Mouse (Mus musculus) CH12.LX (cell line): Measurements from ENCODE around the gene Specc1l. TPM values are rescaled to one million over a fixed set of nuclear protein-coding genes. Genes with fewer than 3 reads are reported as not detected.

ENCODE experiments used
- DNase-seq: peaks from one replicate; pipeline ENCODE4 v3.0.0-alpha.2; 2013; ENCODE audit errors: extremely low read depth
- H3K27ac ChIP-seq: 2 replicates; pipeline ENCODE4 v1.5.1; 2012; ENCODE audit warnings: low read depth, mild to moderate bottlenecking, control low read depth, moderate library complexity; ENCODE audit not compliant: insufficient read depth
- H3K27me3 ChIP-seq: replicated peaks from 2 replicates; pipeline ENCODE3; 2012; ENCODE audit warnings: inconsistent platforms
- H3K36me3 ChIP-seq, 2 experiments: replicated peaks in 1 of 2; 2 replicates each; pipeline versions ENCODE3 to v1.6.1; 2012; ENCODE audit warnings: inconsistent platforms in 1 of 2, low read length in 1 of 2, mild to moderate bottlenecking in 1 of 2, mixed read lengths in 1 of 2, moderate library complexity in 1 of 2; ENCODE audit not compliant: control insufficient read depth in 1 of 2, insufficient read depth in 1 of 2
- H3K4me1 ChIP-seq, 2 experiments: 2 replicates each; pipeline ENCODE4 v1.6.1; 2012; ENCODE audit warnings: inconsistent platforms in 1 of 2, moderate library complexity in 1 of 2; ENCODE audit not compliant: insufficient read depth in 2 of 2, control insufficient read depth in 1 of 2
- H3K4me2 ChIP-seq: 2 replicates; pipeline ENCODE4 v1.6.1; 2012; ENCODE audit warnings: low read depth, mild to moderate bottlenecking, control low read depth; ENCODE audit not compliant: poor library complexity, insufficient read depth, severe bottlenecking
- H3K4me3 ChIP-seq, 3 experiments: fragments of 150-350 bp in 1 of 3; sonication (generic) in 1 of 3; replicated peaks in 1 of 3; 2 replicates each; pipeline versions ENCODE3 to v1.5.1; 2011 to 2012; ENCODE audit warnings: low read depth in 2 of 3, low read length in 2 of 3, mild to moderate bottlenecking in 2 of 3, moderate library complexity in 2 of 3, control low read depth in 1 of 3, improper control_type of control experiment in 1 of 3, inconsistent platforms in 1 of 3, mixed read lengths in 1 of 3; ENCODE audit not compliant: poor library complexity in 1 of 3
- H3K79me2 ChIP-seq: replicated peaks from 2 replicates; pipeline ENCODE4 v1.6.1; 2012; ENCODE audit warnings: mild to moderate bottlenecking, moderate library complexity; ENCODE audit not compliant: control insufficient read depth, poor library complexity, insufficient read depth, severe bottlenecking; ENCODE audit errors: extremely low read depth
- H3K9ac ChIP-seq: 2 replicates; pipeline ENCODE4 v1.6.1; 2012; ENCODE audit warnings: low read depth, mild to moderate bottlenecking, control low read depth, moderate library complexity; ENCODE audit not compliant: insufficient read depth
- H3K9me3 ChIP-seq: replicated peaks from 2 replicates; pipeline ENCODE3; 2012; ENCODE audit warnings: low read length, inconsistent platforms, mixed read lengths
- BHLHE40 ChIP-seq: IDR thresholded peaks from 2 replicates; pipeline ENCODE4 v1.6.1; 2011; ENCODE audit warnings: mild to moderate bottlenecking, low read depth, low read length, improper control_type of control experiment
- CHD1 ChIP-seq: IDR thresholded peaks from 2 replicates; pipeline ENCODE4 v1.6.1; 2012; ENCODE audit warnings: low read depth, low read length, improper control_type of control experiment, inconsistent platforms
- CHD2 ChIP-seq: IDR thresholded peaks from 2 replicates; pipeline ENCODE4 v1.6.1; 2011; ENCODE audit warnings: low read length, improper control_type of control experiment
- CTCF ChIP-seq, 2 experiments: IDR thresholded peaks in 1 of 2; conservative IDR thresholded peaks in 1 of 2; 2 replicates each; pipeline ENCODE4 v1.5.1; 2011 to 2012; ENCODE audit warnings: low read depth in 2 of 2, low read length in 2 of 2, improper control_type of control experiment in 1 of 2, inconsistent platforms in 1 of 2, mild to moderate bottlenecking in 1 of 2, moderate library complexity in 1 of 2
- E2F4 ChIP-seq: IDR thresholded peaks from 2 replicates; pipeline ENCODE4 v1.6.1; 2011; ENCODE audit warnings: low read depth, low read length, improper control_type of control experiment; ENCODE audit not compliant: insufficient replicate concordance
- ELF1 ChIP-seq: IDR thresholded peaks from 2 replicates; pipeline ENCODE4 v1.6.1; 2014; ENCODE audit warnings: low read depth, mild to moderate bottlenecking, inconsistent platforms, low read length, improper control_type of control experiment
- EP300 ChIP-seq: IDR thresholded peaks from 2 replicates; pipeline ENCODE4 v1.6.1; 2011; ENCODE audit warnings: low read length, improper control_type of control experiment
- ETS1 ChIP-seq: conservative IDR thresholded peaks from 2 replicates; pipeline ENCODE4 v1.6.1; 2012; ENCODE audit warnings: low read depth, mild to moderate bottlenecking, inconsistent platforms, low read length, improper control_type of control experiment, moderate library complexity
- IRF4 ChIP-seq: IDR thresholded peaks from 2 replicates; pipeline ENCODE4 v1.6.1; 2014; ENCODE audit warnings: low read depth, mild to moderate bottlenecking, inconsistent platforms, low read length, improper control_type of control experiment
- JUN ChIP-seq: IDR thresholded peaks from 2 replicates; pipeline ENCODE4 v1.6.1; 2011; ENCODE audit warnings: low read depth, mild to moderate bottlenecking, low read length, improper control_type of control experiment, moderate library complexity; ENCODE audit not compliant: insufficient read depth
- JUND ChIP-seq: conservative IDR thresholded peaks from 2 replicates; pipeline ENCODE4 v1.6.1; 2011; ENCODE audit warnings: low read depth, low read length, improper control_type of control experiment
- KAT2A ChIP-seq: IDR thresholded peaks from 2 replicates; pipeline ENCODE4 v1.6.1; 2012; ENCODE audit warnings: low read length, improper control_type of control experiment, inconsistent platforms; ENCODE audit not compliant: insufficient replicate concordance
- MAFK ChIP-seq: IDR thresholded peaks from 2 replicates; pipeline ENCODE4 v1.6.1; 2011; ENCODE audit warnings: low read length, improper control_type of control experiment; ENCODE audit not compliant: insufficient replicate concordance
- MAX ChIP-seq: IDR thresholded peaks from 2 replicates; pipeline ENCODE4 v1.6.1; 2011; ENCODE audit warnings: low read length, improper control_type of control experiment
- MEF2A ChIP-seq: IDR thresholded peaks from 2 replicates; pipeline ENCODE4 v1.6.1; 2014; ENCODE audit warnings: low read depth, mild to moderate bottlenecking, inconsistent platforms, low read length, improper control_type of control experiment, borderline replicate concordance
- MXI1 ChIP-seq: IDR thresholded peaks from 2 replicates; pipeline ENCODE4 v1.6.1; 2011; ENCODE audit warnings: mild to moderate bottlenecking, low read depth, low read length, improper control_type of control experiment
- MYC ChIP-seq: IDR thresholded peaks from 2 replicates; pipeline ENCODE4 v1.6.1; 2011; ENCODE audit warnings: low read depth, mild to moderate bottlenecking, improper control_type of control experiment, low read length
- NELFE ChIP-seq: IDR thresholded peaks from 2 replicates; pipeline ENCODE4 v1.6.1; 2011; ENCODE audit warnings: low read depth, low read length, improper control_type of control experiment
- NRF1 ChIP-seq: IDR thresholded peaks from 2 replicates; pipeline ENCODE4 v1.6.1; 2014; ENCODE audit warnings: low read depth, mild to moderate bottlenecking, inconsistent platforms, low read length, improper control_type of control experiment, moderate library complexity
- PAX5 ChIP-seq: IDR thresholded peaks from 2 replicates; pipeline ENCODE4 v1.6.1; 2012; ENCODE audit warnings: low read length, inconsistent platforms, mixed read lengths
- POLR2A ChIP-seq: IDR thresholded peaks from 2 replicates; pipeline ENCODE4 v1.6.1; 2011; ENCODE audit warnings: low read depth, mild to moderate bottlenecking, improper control_type of control experiment, low read length
- RAD21 ChIP-seq: IDR thresholded peaks from 2 replicates; pipeline ENCODE4 v1.6.1; 2011; ENCODE audit warnings: low read depth, mild to moderate bottlenecking, low read length, improper control_type of control experiment, moderate library complexity
- SIN3A ChIP-seq: IDR thresholded peaks from 2 replicates; pipeline ENCODE4 v1.6.1; 2012; ENCODE audit warnings: low read length, improper control_type of control experiment, inconsistent platforms
- SMC3 ChIP-seq: IDR thresholded peaks from 2 replicates; pipeline ENCODE4 v1.6.1; 2011; ENCODE audit warnings: low read depth, low read length, improper control_type of control experiment
- TBP ChIP-seq: conservative IDR thresholded peaks from 2 replicates; pipeline ENCODE4 v1.6.1; 2011; ENCODE audit warnings: low read depth, low read length, improper control_type of control experiment
- TCF12 ChIP-seq: IDR thresholded peaks from 2 replicates; pipeline ENCODE4 v1.6.1; 2014; ENCODE audit warnings: low read depth, mild to moderate bottlenecking, inconsistent platforms, low read length, improper control_type of control experiment
- UBTF ChIP-seq: IDR thresholded peaks from 2 replicates; pipeline ENCODE4 v1.6.1; 2012; ENCODE audit warnings: low read depth, mild to moderate bottlenecking, inconsistent platforms, low read length, improper control_type of control experiment, moderate library complexity
- USF1 ChIP-seq: IDR thresholded peaks from 2 replicates; pipeline ENCODE4 v1.6.1; 2014; ENCODE audit warnings: low read depth, mild to moderate bottlenecking, inconsistent platforms, low read length, improper control_type of control experiment
- USF2 ChIP-seq: conservative IDR thresholded peaks from 2 replicates; pipeline ENCODE4 v1.6.1; 2011; ENCODE audit warnings: low read depth, low read length, improper control_type of control experiment
- ZC3H11A ChIP-seq: IDR thresholded peaks from 2 replicates; pipeline ENCODE4 v1.6.1; 2012; ENCODE audit warnings: low read depth, mild to moderate bottlenecking, inconsistent platforms, low read length, improper control_type of control experiment
- ZKSCAN1 ChIP-seq: IDR thresholded peaks from 2 replicates; pipeline ENCODE4 v1.6.1; 2012; ENCODE audit warnings: low read depth, inconsistent platforms, low read length, improper control_type of control experiment, borderline replicate concordance
- ZNF384 ChIP-seq: IDR thresholded peaks from 2 replicates; pipeline ENCODE4 v1.6.1; 2012; ENCODE audit warnings: low read depth, low read length, improper control_type of control experiment, inconsistent platforms
- dilution Hi-C: fragments of 300-500 bp; cut with MboI; formaldehyde crosslinking; loops from 2 replicates; pipeline ENCODE4 v1.14.3; 2020; ENCODE audit warnings: low sequenced_read_pairs; ENCODE audit not compliant: extremely low pct_unique_long_range_greater_than_20kb, extremely low pct_ligation_motif_present
- in situ Hi-C: fragments of 300-500 bp; cut with MboI; formaldehyde crosslinking; loops from 3 replicates; pipeline ENCODE4 v1.14.3; 2019; ENCODE audit warnings: low sequenced_read_pairs, low pct_ligation_motif_present, low pct_unique_long_range_greater_than_20kb, mixed read lengths
- polyA plus RNA-seq: library from polyadenylated mRNA; unstranded; fragments of >175 nt; gene quantifications from 2 replicates; pipeline ENCODE4 v1.2.1, GENCODE M21; 2012; ENCODE audit warnings: low read depth; ENCODE audit not compliant: insufficient read length
- total RNA-seq, 2 experiments: library from RNA; depleted of rRNA; stranded (reverse); fragments of 300-350 nt in 1 of 2; fragments of >200 nt in 1 of 2; gene quantifications; 2 replicates each; pipeline ENCODE4 v1.2.3; 2012 to 2014

Gene Specc1l
- total and polyA plus RNA-seq, 3 experiments, result 18.6 to 25.1 (median 21.1) TPM

DNA sequence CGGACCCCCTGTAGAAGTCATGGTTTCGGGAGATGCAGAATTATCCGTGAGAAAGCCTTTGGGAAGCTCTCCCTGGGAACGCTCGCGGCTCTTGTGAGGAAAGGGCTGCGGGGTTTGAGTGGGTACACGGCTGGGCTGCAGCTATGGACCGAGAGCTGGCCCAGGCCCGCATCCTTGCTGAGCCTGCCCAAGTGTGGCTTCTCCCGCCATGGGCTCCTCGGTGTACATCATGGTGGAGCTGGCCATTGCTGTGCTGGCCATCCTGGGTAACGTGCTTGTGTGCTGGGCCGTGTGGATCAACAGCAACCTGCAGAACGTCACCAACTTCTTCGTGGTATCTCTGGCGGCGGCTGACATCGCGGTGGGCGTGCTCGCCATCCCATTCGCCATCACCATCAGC lies 113.9 kb downstream of the Specc1l start:
- dilution Hi-C loops, result no loop called here
- H3K27me3 ChIP-seq, result no peaks in the 10 kb centered on the region
- TF ChIP-seq EP300, result no peak
- no peak for TF ChIP-seq CHD2
- TF ChIP-seq NELFE, result no peak
- no peak for TF ChIP-seq ZNF384
- no peak for TF ChIP-seq E2F4
- TF ChIP-seq SIN3A, result no peak
- no peak for TF ChIP-seq KAT2A
- TF ChIP-seq MAFK, result no peak
- TF ChIP-seq IRF4, result no peak
- TF ChIP-seq PAX5, result no peak
- no peak for TF ChIP-seq BHLHE40
- TF ChIP-seq CHD1, result no peak
- no peak for TF ChIP-seq CTCF (conservative IDR thresholded peaks at IDR 0.05 in 1 of 2, IDR thresholded peaks at IDR 0.05 in 1 of 2; ENCODE audit: low read depth in 2 of 2, low read length in 2 of 2)
- TF ChIP-seq RAD21, result no peak
- TF ChIP-seq USF2, result no peak
- no peak for TF ChIP-seq ZKSCAN1
- no peak for TF ChIP-seq TCF12
- H3K27ac ChIP-seq, result peak overlapping the region; percentile 78
- DNase-seq, result no peak
- no peaks in the 10 kb centered on the region; the same call in none of the 2 replicates for H3K79me2 ChIP-seq
- H3K4me1 ChIP-seq, result peaks cover 68 to 97% of the 10 kb centered on the region in 2 experiments
- peak overlapping the region in 1 of 3 experiments; percentile 21 for H3K4me3 ChIP-seq
- no peak overlapping the region for H3K9ac ChIP-seq
- peaks cover 13 to 51% of the 10 kb centered on the region in 2 experiments for H3K36me3 ChIP-seq
- in situ Hi-C loops, result no loop called here
- H3K4me2 ChIP-seq, result no peak overlapping the region
- H3K9me3 ChIP-seq, result no peaks in the 10 kb centered on the region

- peaks cover 13 to 47% of the 10 kb centered on the region in 2 experiments for H3K36me3 ChIP-seq
- TF ChIP-seq JUN (peak; percentile 94), IRF4 (peak; percentile 93), MEF2A (peak; percentile 92), USF2 (no peak), RAD21 (no peak; the same call in 1 of the 2 replicates), EP300 (peak; percentile 96), ETS1 (peak; percentile 95), MYC (peak; percentile 74; the same call in 1 of the 2 replicates), POLR2A (no peak), ZNF384 (peak; percentile 82), BHLHE40 (peak; percentile 88), JUND (peak; percentile 94), NRF1 (no peak), E2F4 (no peak), USF1 (no peak), MAX (0 out of 2 replicates have a peak, but pooled peaks have one; percentile 27), NELFE (no peak), MAFK (peak; percentile 79), SMC3 (no peak), ELF1 (peak; percentile 63), TCF12 (peak; percentile 83), MXI1 (peak; percentile 66), KAT2A (0 out of 2 replicates have a peak, but pooled peaks have one; percentile 32), UBTF (no peak), ZC3H11A (no peak), TBP (0 out of 2 replicates have a peak, but pooled peaks have one; percentile 36)
Measured at GRCm38 (mm10) chr10:75326553-75326952, 114.7 kb downstream of the Specc1l start.

More at GRCm38 (mm10) chr10:75326553-75326952, 114.7 kb downstream of the Specc1l start:
- dilution Hi-C loops (no loop called here), in situ Hi-C loops (no loop called here)
- peak; percentile 97 for DNase-seq
- H3K9ac ChIP-seq, result no peak overlapping the region
- no peaks in the 10 kb centered on the region; the same call in none of the 2 replicates for H3K79me2 ChIP-seq
- H3K4me1 ChIP-seq, result peaks cover 71 to 94% of the 10 kb centered on the region in 2 experiments
- peak overlapping the region; percentile 78 for H3K27ac ChIP-seq
- no peaks in the 10 kb centered on the region for H3K27me3 ChIP-seq
- no peaks in the 10 kb centered on the region for H3K9me3 ChIP-seq
- H3K4me2 ChIP-seq, result peak overlapping the region; percentile 64
- H3K4me3 ChIP-seq, result peak overlapping the region in 1 of 3 experiments; percentile 21
